Mouse (Mus musculus) embryonic fibroblast, embryonic 13.5 days (primary cell): ENCODE measurements at regions not wholly inside any gene's neighbourhood (a gene's known extent, or its start where the extent isn't known, plus 50 kb on each side); places are given as distances from the start of the nearest gene placed in this dataset.

Source experiments
- CTCF ChIP-seq: IDR thresholded peaks from 2 replicates; pipeline ENCODE4 v1.5.1; 2011; ENCODE audit warnings: mild to moderate bottlenecking, control low read depth, low read length, moderate library complexity, borderline replicate concordance; ENCODE audit not compliant: insufficient read depth
- POLR2A ChIP-seq: IDR thresholded peaks from 2 replicates; pipeline ENCODE4 v1.6.1; 2011; ENCODE audit warnings: low read depth, mild to moderate bottlenecking, control low read depth, low read length, moderate library complexity

DNA sequence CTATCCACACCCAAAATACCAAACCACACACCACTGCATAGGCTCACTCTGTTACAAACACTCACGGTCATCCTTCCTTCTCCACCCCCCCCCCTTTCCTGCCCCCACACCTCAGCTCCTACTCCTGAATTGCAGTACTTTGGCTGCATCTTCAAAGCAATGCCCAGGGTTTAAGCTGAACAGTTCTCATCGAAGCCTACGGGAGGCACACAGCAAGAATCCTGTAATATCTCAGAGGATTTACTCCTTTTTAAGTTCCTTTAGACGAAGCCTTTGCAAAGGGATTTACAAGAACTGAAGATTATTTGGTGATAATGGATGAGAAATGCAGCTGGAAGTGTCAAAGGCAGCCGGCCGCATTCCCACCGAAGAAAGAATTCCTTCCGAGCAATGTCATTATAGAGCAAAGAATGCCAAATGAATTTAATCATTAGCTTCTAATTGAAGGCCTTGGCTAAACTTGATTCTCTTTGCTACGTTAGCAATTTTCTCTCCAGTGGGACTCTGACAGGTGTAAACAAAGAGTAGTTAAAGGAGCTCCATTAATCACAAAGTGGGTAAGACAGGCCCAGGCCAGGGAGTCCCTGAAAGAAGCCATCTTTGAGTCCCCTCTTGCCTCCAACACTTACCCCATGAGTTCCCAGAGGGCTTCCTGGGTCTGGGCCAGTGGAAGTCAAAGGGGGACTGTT is 180.6 kb upstream of the Rfx3 start:
- TF ChIP-seq CTCF: no peak
- no peak for TF ChIP-seq POLR2A
